Mouse (Mus musculus): ENCODE data around the gene Sulf2. TPM values are rescaled to one million over a fixed set of nuclear protein-coding genes. Genes with fewer than 3 reads are reported as not detected.

Gene Sulf2
- polyA plus RNA-seq, 1 experiment, result 234 TPM

DNA sequence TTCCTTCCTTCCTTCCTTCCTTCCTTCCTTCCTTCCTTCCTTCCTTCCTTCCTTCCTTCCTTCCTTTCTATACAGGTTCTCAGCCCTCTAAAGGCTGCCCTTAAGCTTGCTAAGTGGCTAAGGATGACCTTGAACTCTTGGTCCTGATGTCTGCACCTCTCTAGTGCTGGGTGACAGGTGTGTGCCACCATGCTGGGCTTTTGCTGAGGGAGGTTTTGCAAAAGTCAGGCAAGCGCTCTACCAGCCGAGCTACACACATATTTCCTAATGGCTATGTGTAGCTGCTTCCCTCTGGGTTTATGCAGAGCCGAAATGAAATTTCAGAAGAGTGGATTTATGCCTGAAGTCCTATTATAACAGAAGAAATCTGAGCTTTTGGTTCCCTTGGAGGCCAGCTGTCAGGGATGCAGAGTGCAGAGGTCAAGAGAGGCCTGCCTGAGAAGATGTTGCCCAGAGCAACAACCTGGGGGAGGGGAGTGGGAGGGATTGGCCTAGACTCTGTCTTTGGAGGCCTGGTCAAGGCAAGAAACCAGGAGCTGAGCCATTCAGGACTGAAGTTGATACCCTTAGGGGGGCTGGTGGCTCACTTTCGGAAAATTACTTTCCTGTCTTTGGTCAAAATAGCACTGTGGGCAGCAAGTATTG, 24.1 kb upstream of the Sulf2 start:
- Histone ChIP-seq H3K4me3 (ENCODE audit: insufficient read depth, low read length) (no peak overlapping the region), H3K4me1 (ENCODE audit: control insufficient read depth, insufficient read depth, low read length) (peaks cover 3% of the 10 kb centered on the region; the same call in 1 of the 2 replicates), H3K27ac (ENCODE audit: insufficient read depth, low read length) (peak overlapping the region; percentile 85)
- TF ChIP-seq POLR2A (IDR thresholded peaks at IDR 0.05; ENCODE audit: low read depth, low read length) (no peak), CTCF (IDR thresholded peaks at IDR 0.05; ENCODE audit: borderline replicate concordance, insufficient read depth, low read length) (no peak)

DNA sequence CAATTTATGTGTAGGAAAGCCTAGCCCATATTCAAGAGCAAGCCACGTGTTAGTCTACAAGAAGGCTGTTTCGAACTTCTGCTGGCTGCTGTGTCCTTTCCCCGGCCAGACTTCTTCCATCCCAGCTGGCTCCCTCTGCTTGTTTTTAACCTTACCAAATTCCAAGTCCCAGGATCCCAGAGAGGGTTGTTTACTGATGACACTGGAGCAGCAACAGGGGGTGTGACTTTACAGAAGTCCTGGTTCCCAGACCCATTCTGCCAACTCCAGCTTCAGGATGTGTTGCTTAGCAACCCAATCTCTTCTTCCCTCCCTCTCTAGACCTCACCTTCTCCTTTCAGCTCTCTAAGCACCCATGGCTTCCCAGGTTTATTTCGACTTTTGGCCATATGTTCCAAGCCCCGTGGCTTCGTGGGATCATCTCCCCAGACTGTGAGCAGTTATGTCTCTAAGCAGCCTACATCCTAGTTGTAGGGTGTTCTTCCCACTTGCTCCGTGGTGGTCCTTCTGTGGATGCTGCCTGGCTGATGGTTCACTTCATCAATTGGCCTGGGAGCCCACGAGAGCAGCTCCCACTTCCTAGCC, 20.2 kb upstream of the Sulf2 start:
- Histone ChIP-seq H3K4me1 (ENCODE audit: control insufficient read depth, insufficient read depth, low read length) (peaks cover 2% of the 10 kb centered on the region), H3K27ac (ENCODE audit: insufficient read depth, low read length) (no peak overlapping the region), H3K4me3 (ENCODE audit: insufficient read depth, low read length) (no peak overlapping the region)
- no peak for TF ChIP-seq CTCF (IDR thresholded peaks at IDR 0.05; ENCODE audit: borderline replicate concordance, insufficient read depth, low read length)
- TF ChIP-seq POLR2A (IDR thresholded peaks at IDR 0.05; ENCODE audit: low read depth, low read length), result no peak

DNA sequence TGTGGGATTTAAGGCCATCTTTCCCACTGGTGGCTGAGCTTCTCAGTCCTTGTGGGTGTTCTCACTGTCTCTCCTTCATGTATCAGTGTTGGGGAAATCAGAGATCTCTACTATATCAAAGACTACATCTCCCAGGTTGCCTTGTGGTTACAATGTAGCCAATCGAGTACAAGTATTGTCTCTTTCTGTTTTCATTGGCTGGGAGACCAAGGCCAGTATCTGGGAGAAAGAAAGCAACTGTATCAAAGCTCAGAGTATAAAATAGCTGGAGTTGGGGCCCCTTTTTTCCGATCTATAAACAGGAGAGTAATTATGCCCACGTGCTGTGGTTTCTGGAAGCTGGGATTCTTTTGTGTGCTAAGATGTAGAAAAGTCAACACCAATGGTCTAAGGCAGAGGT, 19.7 kb upstream of the Sulf2 start:
- peaks cover 5% of the 10 kb centered on the region for H3K4me1 ChIP-seq (ENCODE audit: control insufficient read depth, insufficient read depth, low read length)

DNA sequence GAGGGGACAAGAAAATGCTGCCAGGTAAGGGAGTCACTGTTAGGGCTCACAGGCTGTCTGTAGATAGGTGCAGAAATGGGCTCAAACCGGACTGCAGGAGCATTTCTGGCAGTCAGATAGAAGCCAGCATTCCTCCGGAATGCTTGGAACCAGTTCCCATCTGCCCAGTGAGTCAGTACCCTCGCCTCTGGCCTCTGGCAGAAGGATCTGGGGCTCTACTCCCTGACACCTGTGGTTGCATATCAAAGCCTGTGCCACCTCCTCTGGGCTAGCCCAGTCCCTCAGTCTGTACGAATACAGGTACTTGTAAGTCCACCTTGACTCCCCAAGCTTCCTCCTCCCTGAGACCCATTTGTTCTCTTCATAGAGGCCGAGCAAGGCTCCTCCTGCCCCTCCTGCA, 17.7 kb upstream of the Sulf2 start:
- TF ChIP-seq CTCF (IDR thresholded peaks at IDR 0.05; ENCODE audit: borderline replicate concordance, insufficient read depth, low read length), result no peak
- no peak for TF ChIP-seq POLR2A (IDR thresholded peaks at IDR 0.05; ENCODE audit: low read depth, low read length)
- H3K27ac ChIP-seq (ENCODE audit: insufficient read depth, low read length), result no peak overlapping the region
- H3K4me1 ChIP-seq (ENCODE audit: control insufficient read depth, insufficient read depth, low read length), result peaks cover 7% of the 10 kb centered on the region
- no peak overlapping the region for H3K4me3 ChIP-seq (ENCODE audit: insufficient read depth, low read length)

More for the DNA sequence above, 19.7 kb upstream of the Sulf2 start:
- no peak overlapping the region for H3K4me3 ChIP-seq (ENCODE audit: insufficient read depth, low read length)
- H3K27ac ChIP-seq (ENCODE audit: insufficient read depth, low read length), result no peak overlapping the region
- TF ChIP-seq POLR2A (IDR thresholded peaks at IDR 0.05; ENCODE audit: low read depth, low read length), result no peak
- TF ChIP-seq CTCF (IDR thresholded peaks at IDR 0.05; ENCODE audit: borderline replicate concordance, insufficient read depth, low read length), result no peak

DNA sequence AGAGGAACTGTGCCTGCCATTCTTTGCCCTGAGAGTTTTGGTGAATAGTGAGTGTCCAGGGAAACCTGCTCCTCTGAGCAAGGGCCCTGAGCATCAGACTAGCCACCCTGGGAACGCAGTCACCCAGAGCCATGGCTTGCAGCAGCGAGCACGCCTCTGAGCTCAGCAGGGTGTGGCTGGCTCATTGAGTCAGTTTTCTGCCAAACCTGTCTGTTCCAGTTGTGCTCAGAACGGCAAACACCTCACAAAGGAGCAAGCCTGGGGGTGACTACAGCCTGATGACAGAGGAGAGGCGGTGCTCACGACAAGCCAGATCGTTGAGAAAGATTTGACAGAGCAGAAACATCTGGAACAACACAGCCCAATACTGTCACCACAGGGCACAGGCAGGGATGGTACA, 14.7 kb upstream of the Sulf2 start:
- Histone ChIP-seq H3K4me3 (ENCODE audit: insufficient read depth, low read length) (no peak overlapping the region), H3K4me1 (ENCODE audit: control insufficient read depth, insufficient read depth, low read length) (peaks cover 7% of the 10 kb centered on the region), H3K27ac (ENCODE audit: insufficient read depth, low read length) (no peak overlapping the region)
- no peak for TF ChIP-seq CTCF (IDR thresholded peaks at IDR 0.05; ENCODE audit: borderline replicate concordance, insufficient read depth, low read length)
- no peak for TF ChIP-seq POLR2A (IDR thresholded peaks at IDR 0.05; ENCODE audit: low read depth, low read length)

DNA sequence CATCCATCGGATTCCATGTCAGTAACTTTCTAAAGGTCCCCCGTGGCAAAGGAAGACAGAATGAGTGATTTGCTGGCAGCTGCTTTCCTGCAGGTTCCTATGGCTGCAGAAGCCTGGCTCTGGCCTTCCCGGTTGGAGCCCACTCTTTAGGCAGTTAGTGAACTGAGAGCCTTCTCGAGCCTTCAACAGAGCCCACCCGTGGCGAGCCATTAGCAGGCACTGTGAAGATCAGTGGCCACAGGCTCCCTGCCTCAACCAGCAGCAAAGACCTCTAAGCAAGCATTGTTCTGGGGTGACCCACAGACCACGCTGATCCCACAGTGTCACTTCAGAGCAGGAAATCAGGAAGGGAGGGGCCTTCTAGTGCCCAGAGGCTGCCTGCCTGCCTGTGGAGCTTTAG, 13.4 kb upstream of the Sulf2 start:
- TF ChIP-seq POLR2A (IDR thresholded peaks at IDR 0.05; ENCODE audit: low read depth, low read length) (no peak), CTCF (IDR thresholded peaks at IDR 0.05; ENCODE audit: borderline replicate concordance, insufficient read depth, low read length) (no peak)
- H3K4me1 ChIP-seq (ENCODE audit: control insufficient read depth, insufficient read depth, low read length), result peaks cover 7% of the 10 kb centered on the region
- no peak overlapping the region for H3K4me3 ChIP-seq (ENCODE audit: insufficient read depth, low read length)
- H3K27ac ChIP-seq (ENCODE audit: insufficient read depth, low read length), result no peak overlapping the region

DNA sequence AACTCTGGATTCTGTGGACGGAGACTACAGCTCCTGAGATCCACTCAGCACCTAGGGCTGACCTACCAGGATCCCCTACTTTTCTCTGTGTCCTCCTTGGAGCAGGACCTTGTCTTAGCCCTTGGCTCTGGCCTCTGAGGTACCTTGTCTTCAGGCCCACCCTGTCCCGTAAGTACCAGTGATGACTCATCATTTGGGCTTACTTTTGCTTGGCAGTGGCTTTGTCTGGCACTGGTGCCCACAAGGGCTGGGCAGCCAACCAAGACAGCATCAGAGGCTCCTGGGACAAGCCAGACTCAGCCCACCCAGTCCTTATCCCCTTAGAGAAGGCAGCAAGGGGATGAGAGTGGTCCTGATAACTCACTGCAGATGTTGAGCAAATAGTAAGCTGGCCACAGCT, 11.9 kb upstream of the Sulf2 start:
- H3K4me1 ChIP-seq (ENCODE audit: control insufficient read depth, insufficient read depth, low read length), result peaks cover 5% of the 10 kb centered on the region; the same call in 1 of the 2 replicates
- H3K4me3 ChIP-seq (ENCODE audit: insufficient read depth, low read length), result no peak overlapping the region
- H3K27ac ChIP-seq (ENCODE audit: insufficient read depth, low read length), result no peak overlapping the region
- TF ChIP-seq POLR2A (IDR thresholded peaks at IDR 0.05; ENCODE audit: low read depth, low read length), result no peak
- no peak for TF ChIP-seq CTCF (IDR thresholded peaks at IDR 0.05; ENCODE audit: borderline replicate concordance, insufficient read depth, low read length)

DNA sequence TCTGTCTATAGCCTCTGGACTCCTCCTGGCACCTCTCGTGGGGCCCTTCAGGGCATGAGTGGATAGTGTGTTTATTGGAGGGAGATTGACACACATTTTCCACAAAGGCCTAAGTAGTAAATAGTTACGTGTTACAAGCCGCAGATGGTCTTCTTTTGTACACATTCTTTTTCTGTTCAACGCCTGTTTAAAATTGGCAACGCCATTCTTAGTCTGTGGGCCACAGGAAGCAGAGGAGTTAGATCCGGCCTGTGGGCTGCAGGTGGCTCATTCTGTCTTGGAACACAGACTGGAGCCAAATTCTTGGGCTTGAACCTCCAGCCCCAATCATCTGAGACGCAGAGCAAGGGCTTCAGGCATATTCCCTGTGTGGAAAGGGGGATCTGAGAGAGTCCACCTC, 9.9 kb upstream of the Sulf2 start:
- peaks cover 5% of the 10 kb centered on the region; the same call in 1 of the 2 replicates for H3K4me1 ChIP-seq (ENCODE audit: control insufficient read depth, insufficient read depth, low read length)
- TF ChIP-seq POLR2A (IDR thresholded peaks at IDR 0.05; ENCODE audit: low read depth, low read length) (no peak), CTCF (IDR thresholded peaks at IDR 0.05; ENCODE audit: borderline replicate concordance, insufficient read depth, low read length) (no peak)
- H3K4me3 ChIP-seq (ENCODE audit: insufficient read depth, low read length), result no peak overlapping the region
- H3K27ac ChIP-seq (ENCODE audit: insufficient read depth, low read length), result no peak overlapping the region

DNA sequence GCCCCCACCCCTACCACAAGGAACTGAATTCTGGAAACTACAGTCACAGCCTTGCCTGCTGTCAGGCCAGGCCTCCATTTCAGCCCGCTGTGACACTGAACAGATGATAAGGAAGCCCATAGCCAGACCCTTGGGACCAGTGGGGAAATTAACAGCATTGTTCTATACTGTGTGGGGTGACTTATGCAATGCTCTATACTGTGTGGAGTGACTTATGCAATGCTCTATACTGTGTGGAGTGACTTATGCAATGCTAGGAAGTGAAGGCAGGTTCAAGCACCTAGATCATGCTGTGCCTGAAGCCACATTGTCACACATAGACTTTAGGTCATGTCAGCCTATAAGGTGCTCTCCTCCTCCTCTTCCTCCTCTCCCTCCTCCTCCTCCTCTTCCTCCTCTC, 9.1 kb upstream of the Sulf2 start:
- no peaks in the 10 kb centered on the region; the same call in 1 of the 2 replicates for H3K4me1 ChIP-seq (ENCODE audit: control insufficient read depth, insufficient read depth, low read length)

DNA sequence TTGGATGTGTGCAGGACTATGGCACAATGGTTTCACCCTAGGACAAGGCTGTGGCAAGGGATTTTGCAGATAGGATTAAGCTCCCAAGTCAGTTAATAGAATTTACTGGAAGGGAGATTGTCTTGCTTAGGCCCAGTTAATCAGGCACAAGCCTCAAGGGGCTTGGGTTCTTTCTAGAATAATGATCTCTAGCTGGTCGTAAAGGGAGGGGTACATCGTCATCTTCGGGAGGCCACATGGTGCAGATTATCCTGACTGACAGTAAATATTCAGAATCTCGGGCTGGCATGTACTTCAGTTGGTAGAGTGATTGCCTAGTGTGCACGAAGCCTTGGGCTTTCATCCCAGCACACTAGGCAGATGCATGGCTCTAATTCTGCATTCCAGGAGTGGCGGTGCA, 8.5 kb upstream of the Sulf2 start:
- Histone ChIP-seq H3K4me3 (ENCODE audit: insufficient read depth, low read length) (no peak overlapping the region), H3K4me1 (ENCODE audit: control insufficient read depth, insufficient read depth, low read length) (no peaks in the 10 kb centered on the region; the same call in 1 of the 2 replicates), H3K27ac (ENCODE audit: insufficient read depth, low read length) (no peak overlapping the region)
- TF ChIP-seq POLR2A (IDR thresholded peaks at IDR 0.05; ENCODE audit: low read depth, low read length), result no peak
- no peak for TF ChIP-seq CTCF (IDR thresholded peaks at IDR 0.05; ENCODE audit: borderline replicate concordance, insufficient read depth, low read length)

More for the DNA sequence above, 9.1 kb upstream of the Sulf2 start:
- H3K4me3 ChIP-seq (ENCODE audit: insufficient read depth, low read length), result no peak overlapping the region
- no peak for TF ChIP-seq POLR2A (IDR thresholded peaks at IDR 0.05; ENCODE audit: low read depth, low read length)
- TF ChIP-seq CTCF (IDR thresholded peaks at IDR 0.05; ENCODE audit: borderline replicate concordance, insufficient read depth, low read length), result no peak
- H3K27ac ChIP-seq (ENCODE audit: insufficient read depth, low read length), result no peak overlapping the region
